Mouse (Mus musculus) heart, adult 2 months (tissue): Measurements from ENCODE around the gene 4833439L19Rik.

Experiments used
- CTCF ChIP-seq: fragments of 200-600 bp; IDR thresholded peaks from 2 replicates; pipeline ENCODE4 v1.8.1; 2022; ENCODE audit warnings: antibody characterized with exemption, mild to moderate bottlenecking, moderate library complexity
- POLR2A ChIP-seq: fragments of 200-500 bp; IDR thresholded peaks from 2 replicates; pipeline ENCODE4 v1.6.1; 2011; ENCODE audit warnings: mild to moderate bottlenecking, low read depth, low read length, control low read depth; ENCODE audit not compliant: insufficient read depth

- TF ChIP-seq CTCF (no peak), POLR2A (no peak)
These were observed 4.6 kb downstream of the 4833439L19Rik start for GRCm38 (mm10) chr13:54560608-54561007.
